Mouse (Mus musculus) liver, postnatal 0 days (tissue): ENCODE data around the gene Ncor2.

Experiments
- CTCF ChIP-seq: sonication (generic); IDR thresholded peaks from 2 replicates; pipeline ENCODE4 v1.5.1; 2016; ENCODE audit warnings: antibody characterized with exemption, low read depth
- EP300 ChIP-seq: IDR thresholded peaks from 2 replicates; pipeline ENCODE4 v1.6.1; 2016; ENCODE audit warnings: antibody characterized with exemption, low read depth, mild to moderate bottlenecking

DNA sequence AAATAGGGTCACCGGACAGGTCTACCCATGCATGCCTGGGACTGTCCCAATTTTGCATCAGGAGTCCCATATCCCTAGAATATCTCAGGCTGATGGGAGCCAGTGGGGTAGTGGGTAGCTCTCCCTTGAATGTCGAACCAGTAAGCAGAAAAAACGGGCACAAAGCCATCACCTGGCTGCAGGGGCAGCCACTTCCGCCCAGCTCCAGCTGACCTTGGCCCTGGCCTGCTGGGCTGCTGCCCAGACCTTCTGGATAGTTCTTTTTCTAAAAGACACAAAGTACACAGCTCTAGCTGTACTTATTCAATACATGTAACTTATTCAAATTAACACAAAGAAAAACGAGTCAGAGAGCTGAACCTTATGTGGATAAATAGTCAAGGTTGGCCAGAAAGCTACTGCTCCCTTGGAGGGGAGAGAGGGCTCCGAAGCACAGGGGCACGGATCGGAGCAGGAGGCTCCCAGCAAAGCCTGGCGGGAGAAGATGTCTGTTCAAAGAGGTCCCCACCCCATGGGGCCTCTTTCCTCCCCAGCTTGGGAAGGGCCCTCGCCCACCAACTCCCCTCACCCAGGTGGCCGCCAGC, 36.4 kb upstream of the Ncor2 start:
- TF ChIP-seq CTCF = no peak
- TF ChIP-seq EP300 = no peak
